Mouse (Mus musculus) mesoderm, embryonic 11.5 days (tissue): Measurements from ENCODE around the gene Tmem248.

Experiments used
- DNase-seq: peaks from one replicate; pipeline ENCODE4 v3.0.0-alpha.2; 2012; ENCODE audit warnings: low read depth, low spot score

Tmem248 gene

GRCm38 (mm10) chr5:130255799-130256525, 39.1 kb downstream of the Tmem248 start:
- DNase-seq, result peak; percentile 10

DNA sequence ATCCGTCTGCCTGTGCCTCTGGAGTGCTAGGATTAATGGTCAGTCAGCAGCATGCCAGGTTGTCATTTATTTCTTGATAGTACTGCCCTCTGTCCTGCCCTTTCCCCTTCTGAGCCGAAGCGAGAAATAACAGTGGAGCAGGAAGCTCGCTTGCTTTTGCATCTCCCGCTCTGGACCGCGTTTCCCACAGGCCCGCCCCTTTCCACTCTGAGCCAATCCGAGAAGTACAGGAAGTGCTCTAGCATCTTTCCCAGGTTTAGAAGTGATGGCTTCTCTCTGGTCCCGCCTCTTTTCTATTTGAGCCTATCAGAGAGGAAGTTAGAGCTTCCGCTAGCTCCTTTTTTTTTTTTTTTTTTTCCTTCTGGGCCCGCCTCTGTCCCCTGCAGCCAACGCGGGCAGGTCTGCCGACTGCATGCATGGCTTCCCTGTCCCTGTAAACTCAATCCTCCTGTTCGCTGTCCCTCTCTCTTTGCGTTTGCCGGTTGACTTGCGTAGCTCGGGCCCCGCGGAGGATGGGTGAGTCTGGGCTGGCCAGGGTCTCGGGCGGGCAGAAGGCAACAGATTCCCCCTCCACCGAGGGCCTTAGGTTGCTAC, 39.9 kb downstream of the Tmem248 start:
- DNase-seq, result peak; percentile 96

GRCm38 (mm10) chr5:130257303-130257702, 40.4 kb downstream of the Tmem248 start:
- no peak for DNase-seq

GRCm38 (mm10) chr5:130263454-130263853, 46.6 kb downstream of the Tmem248 start:
- no peak for DNase-seq

- DNase-seq, result no peak
Observed at GRCm38 (mm10) chr5:130264433-130265005, 47.6 kb downstream of the Tmem248 start.

DNA sequence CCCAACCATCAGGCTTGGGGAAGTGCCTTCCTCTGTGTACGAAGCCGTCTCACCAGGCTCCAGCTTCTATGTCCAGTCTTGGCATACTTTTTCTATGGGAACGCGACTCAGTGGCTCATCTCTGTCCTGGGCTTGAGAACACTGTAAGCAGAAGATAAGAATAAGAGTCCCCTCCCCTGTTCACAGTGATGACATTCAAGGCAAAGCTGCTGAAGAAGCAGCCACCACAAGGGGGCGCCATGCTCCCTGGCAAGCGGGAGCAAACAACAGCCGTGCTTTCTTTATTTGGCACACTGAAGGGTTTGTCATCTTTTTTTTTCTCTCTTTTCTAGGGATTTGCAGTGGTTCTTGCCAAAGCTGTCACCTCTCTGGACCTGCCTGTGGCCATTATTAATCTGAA, 49.8 kb downstream of the Tmem248 start:
- DNase-seq, result peak; percentile 49

GRCm38 (mm10) chr5:130267316-130267715, 50.4 kb downstream of the Tmem248 start:
- DNase-seq, result peak; percentile 14

GRCm38 (mm10) chr5:130268976-130269375, 52.1 kb downstream of the Tmem248 start:
- DNase-seq, result no peak

- DNase-seq, result peak; percentile 9
Observed at GRCm38 (mm10) chr5:130272344-130272743, 55.5 kb downstream of the Tmem248 start.

GRCm38 (mm10) chr5:130273046-130273445, 56.2 kb downstream of the Tmem248 start:
- no peak for DNase-seq

DNA sequence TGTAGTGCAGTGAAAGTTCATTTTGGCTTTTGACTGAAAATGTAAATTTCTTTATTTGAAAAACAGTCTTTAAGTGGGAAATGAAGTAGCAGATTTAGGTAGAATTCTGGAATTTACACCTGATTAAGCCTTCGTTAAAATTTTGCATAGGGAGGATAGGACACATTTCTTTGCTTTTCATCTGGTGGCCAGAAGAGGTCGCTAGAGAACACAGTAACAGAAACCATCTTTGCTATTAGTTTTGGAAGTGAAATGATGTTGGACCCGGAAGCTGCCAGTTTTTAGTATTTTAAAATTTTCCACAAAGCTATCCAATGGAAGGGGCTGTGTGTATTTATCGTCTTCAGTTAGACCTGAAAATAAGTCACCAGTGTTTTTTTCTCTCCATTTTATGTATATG, 58.6 kb downstream of the Tmem248 start:
- peak; percentile 43 for DNase-seq

DNA sequence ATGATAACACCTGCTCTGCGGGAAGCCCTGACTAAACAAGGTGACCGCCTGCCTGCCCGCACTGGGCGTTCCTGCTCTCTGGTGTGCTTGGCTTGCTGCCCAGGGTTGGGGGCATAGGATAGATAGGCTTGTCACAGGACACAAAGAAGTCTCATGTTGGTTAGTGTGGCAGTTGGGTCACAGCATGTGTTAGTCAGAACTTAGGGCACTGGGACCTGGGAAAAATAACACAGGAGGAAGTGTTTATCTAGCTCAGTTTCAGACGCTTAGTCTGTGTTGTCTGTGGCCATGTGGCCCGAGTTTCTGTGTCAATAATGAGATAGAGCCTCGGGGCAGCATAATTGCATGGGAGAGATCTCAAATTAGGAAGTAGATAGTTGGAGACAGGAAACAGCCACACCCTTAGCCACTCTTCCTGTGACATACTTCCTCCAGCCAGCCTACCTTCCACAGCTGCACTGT, 61.2 kb downstream of the Tmem248 start:
- DNase-seq, result no peak

- DNase-seq, result no peak
Observed at GRCm38 (mm10) chr5:130283079-130283732, 66.3 kb downstream of the Tmem248 start.

DNA sequence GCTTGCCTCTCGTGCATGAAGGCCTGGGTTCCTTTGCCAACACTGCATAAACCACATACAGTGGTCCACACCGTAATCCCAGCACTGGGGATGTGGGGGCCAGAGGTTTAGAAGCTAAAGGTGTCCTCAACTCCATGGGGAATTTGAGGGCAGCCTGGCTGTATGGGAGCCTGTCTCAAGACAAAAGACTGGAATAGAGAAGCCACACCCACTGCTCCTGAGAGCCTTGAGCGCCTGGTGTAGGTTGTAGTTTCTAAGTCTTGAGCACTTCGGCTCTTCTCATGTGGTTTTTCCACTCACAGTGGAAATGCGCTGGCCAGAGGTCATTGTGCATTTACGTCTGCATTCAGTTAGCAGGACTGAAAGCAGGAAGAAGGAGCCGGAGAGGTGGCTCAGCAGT, 71.2 kb downstream of the Tmem248 start:
- DNase-seq, result no peak

GRCm38 (mm10) chr5:130290242-130290641, 73.4 kb downstream of the Tmem248 start:
- no peak for DNase-seq

DNA sequence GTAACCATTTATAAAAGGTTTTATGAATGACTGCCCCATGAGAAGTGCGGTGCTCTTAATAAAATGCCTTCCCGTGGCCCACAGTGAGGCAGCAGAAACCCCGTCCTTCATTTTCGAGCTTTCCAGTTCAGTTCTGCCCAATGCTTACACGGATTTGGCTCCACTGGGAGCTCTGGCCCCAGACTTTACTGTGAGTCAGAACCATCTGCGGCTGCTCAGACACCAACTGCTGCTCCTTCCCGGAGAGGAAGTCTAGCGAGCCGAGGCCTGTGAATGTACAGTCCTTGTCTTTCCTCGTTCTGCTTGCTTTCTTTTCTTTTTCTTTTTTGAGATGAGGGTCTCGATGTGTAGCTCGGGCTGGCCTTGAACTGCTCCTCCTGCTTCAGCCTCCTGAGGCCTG, 73.9 kb downstream of the Tmem248 start:
- DNase-seq, result no peak

DNA sequence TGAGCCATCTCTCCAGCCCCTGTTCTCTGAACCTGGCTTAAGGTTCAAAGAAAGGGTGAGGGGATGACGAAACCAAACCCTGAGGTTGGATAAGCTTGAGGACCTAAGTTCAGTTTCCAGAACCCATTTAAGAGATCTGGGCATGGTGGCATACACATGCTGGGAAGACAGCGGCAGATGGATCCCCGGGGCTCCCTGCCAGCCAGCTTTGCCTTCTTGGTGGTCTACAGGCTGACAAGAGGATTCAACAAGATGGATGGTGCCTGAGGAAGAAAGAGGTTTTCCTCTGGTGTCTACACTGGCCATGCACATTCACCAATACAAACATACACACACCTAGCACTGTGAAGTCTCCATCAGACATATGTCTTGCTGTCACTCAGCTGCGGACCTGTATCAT, 76.1 kb downstream of the Tmem248 start:
- DNase-seq, result no peak
